Mouse (Mus musculus) heart, adult 2 months (tissue): ENCODE data around the gene Fahd1. TPM values are rescaled to one million over a fixed set of nuclear protein-coding genes. Genes with fewer than 3 reads are reported as not detected.
A peak's percentile ranks its signal among the peaks of the same experiment; 100 is the strongest.

Experiments
- DNase-seq, 2 experiments: peaks; one replicate each; pipeline ENCODE4 v3.0.0; 2021
- H3K27ac ChIP-seq: fragments of 200-600 bp; 2 replicates; pipeline ENCODE4 v1.8.1; 2022
- H3K27me3 ChIP-seq: fragments of 200-500 bp; 2 replicates; pipeline ENCODE4 v1.6.1; 2012; ENCODE audit warnings: mild to moderate bottlenecking, low read length, inconsistent platforms, mixed read lengths; ENCODE audit not compliant: control insufficient read depth, insufficient read depth
- H3K36me3 ChIP-seq: fragments of 200-500 bp; 2 replicates; pipeline ENCODE4 v1.6.1; 2012; ENCODE audit warnings: low read length, inconsistent platforms; ENCODE audit not compliant: control insufficient read depth, insufficient read depth
- H3K4me1 ChIP-seq: fragments of 200-500 bp; 2 replicates; pipeline ENCODE4 v1.6.1; 2011; ENCODE audit warnings: low read length; ENCODE audit not compliant: control insufficient read depth, insufficient read depth
- H3K4me3 ChIP-seq: fragments of 200-600 bp; 2 replicates; pipeline ENCODE4 v1.8.1; 2022
- H3K79me2 ChIP-seq: fragments of 200-500 bp; replicated peaks from 2 replicates; pipeline ENCODE4 v1.6.1; 2012; ENCODE audit warnings: mild to moderate bottlenecking, inconsistent platforms, low read length, moderate library complexity, mixed read lengths; ENCODE audit not compliant: control insufficient read depth, insufficient read depth
- H3K9ac ChIP-seq: fragments of 200-500 bp; 2 replicates; pipeline ENCODE4 v1.6.1; 2012; ENCODE audit warnings: low read depth, mild to moderate bottlenecking, control low read depth, inconsistent platforms, low read length, mixed read lengths
- CTCF ChIP-seq: fragments of 200-600 bp; IDR thresholded peaks from 2 replicates; pipeline ENCODE4 v1.8.1; 2022; ENCODE audit warnings: antibody characterized with exemption, mild to moderate bottlenecking, moderate library complexity
- EP300 ChIP-seq: fragments of 200-500 bp; IDR thresholded peaks from 2 replicates; pipeline ENCODE4 v1.6.1; 2011; ENCODE audit warnings: low read depth, low read length, control low read depth; ENCODE audit not compliant: insufficient read depth
- POLR2A ChIP-seq: fragments of 200-500 bp; IDR thresholded peaks from 2 replicates; pipeline ENCODE4 v1.6.1; 2011; ENCODE audit warnings: mild to moderate bottlenecking, low read depth, low read length, control low read depth; ENCODE audit not compliant: insufficient read depth
- whole genome bisulfite sequencing: fragments of 180-500 bp; shearing (Covaris S2); methylation state at CpG from one replicate; pipeline ENCODE4 v1.1.7; 2018; 5-methylcytosine and 5-hydroxymethylcytosine counted together
- intact Hi-C: fragments of 180-260 bp; cut with DNase I; formaldehyde crosslinking; loops from one replicate; pipeline ENCODE4 v1.15.1; 2025
- polyA plus RNA-seq: library from polyadenylated mRNA; depleted of rRNA; stranded (reverse); fragments of >200 nt; gene quantifications from 2 replicates; pipeline ENCODE4 v1.2.3, GENCODE M21; 2012
- total RNA-seq, 2 experiments: library from RNA; stranded (reverse); gene quantifications; 2 replicates each; pipeline ENCODE4 v1.2.3; 2021

Fahd1 gene
- total and polyA plus RNA-seq, 3 experiments = 42.7 to 81.5 (median 80.3) TPM

DNA sequence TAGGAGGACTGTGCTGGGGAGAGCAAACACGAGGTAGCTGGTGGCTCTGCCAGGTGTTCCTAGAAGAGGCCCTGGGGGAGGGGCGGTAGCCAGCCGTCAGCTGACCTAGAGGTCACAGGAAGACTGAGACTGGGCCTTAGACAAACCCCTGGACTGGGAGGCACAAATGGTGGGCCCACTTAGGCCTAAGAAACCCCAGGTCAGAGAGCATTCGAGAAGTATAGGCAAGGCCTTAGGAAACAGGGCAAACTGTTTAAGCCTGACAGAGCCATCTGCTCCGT is 27.9 kb upstream of the Fahd1 start:
- H3K4me3 ChIP-seq = no peak overlapping the region

GRCm38 (mm10) chr17:24877336-24878116 is 27.4 kb upstream of the Fahd1 start:
- no peak for DNase-seq

More for the DNA sequence above, 27.9 kb upstream of the Fahd1 start:
- WGBS = 42% methylated on average over 5 of the region's 5 CpGs
- DNase-seq = peak; percentile 73 to 82
- Histone ChIP-seq H3K79me2 (no peaks in the 10 kb centered on the region), H3K9ac (no peak overlapping the region), H3K27me3 (no peaks in the 10 kb centered on the region), H3K4me1 (peaks cover 5% of the 10 kb centered on the region), H3K36me3 (no peaks in the 10 kb centered on the region), H3K27ac (peak overlapping the region; percentile 80)
- TF ChIP-seq POLR2A = no peak
- 0 out of 2 replicates have a peak, but pooled peaks have one; percentile 52 for TF ChIP-seq EP300
- intact Hi-C loops = no loop called here

DNA sequence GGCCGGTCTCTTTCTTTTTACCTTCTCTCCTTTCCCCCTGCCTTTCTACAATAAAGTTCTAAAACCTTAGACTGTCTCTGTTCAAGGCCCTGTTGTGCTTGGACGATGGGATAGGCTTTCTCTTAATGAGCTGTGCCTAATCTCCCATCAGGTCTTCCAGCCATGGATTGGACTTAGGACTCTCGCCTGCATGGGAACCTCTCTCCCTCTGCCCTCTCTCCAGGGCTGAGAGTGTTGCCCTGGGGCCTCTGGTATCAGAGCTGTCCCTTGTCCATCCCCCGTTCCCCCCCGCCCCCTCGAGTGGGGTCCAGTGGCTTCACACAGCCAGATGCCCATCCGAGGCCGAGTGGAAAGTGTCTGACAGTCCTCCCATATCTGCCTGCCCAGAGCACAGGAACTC is 24.8 kb upstream of the Fahd1 start:
- TF ChIP-seq POLR2A (no peak), CTCF (no peak), EP300 (no peak)
- no peak for DNase-seq
- WGBS = 71% methylated on average over 8 of the region's 8 CpGs
- H3K4me3 ChIP-seq = no peak overlapping the region
- H3K27ac ChIP-seq = no peak overlapping the region
- H3K9ac ChIP-seq = no peak overlapping the region
- no peaks in the 10 kb centered on the region for H3K36me3 ChIP-seq
- no peaks in the 10 kb centered on the region for H3K79me2 ChIP-seq
- H3K4me1 ChIP-seq = no peaks in the 10 kb centered on the region; the same call in 1 of the 2 replicates
- intact Hi-C loops = no loop called here
- no peaks in the 10 kb centered on the region for H3K27me3 ChIP-seq

More at GRCm38 (mm10) chr17:24877336-24878116, 27.4 kb upstream of the Fahd1 start:
- H3K9ac ChIP-seq = peak overlapping the region; percentile 4; the same call in 1 of the 2 replicates
- intact Hi-C loops = no loop called here
- no peaks in the 10 kb centered on the region for H3K27me3 ChIP-seq
- no peaks in the 10 kb centered on the region for H3K36me3 ChIP-seq
- 60% methylated on average over 10 of the region's 10 CpGs for WGBS
- no peak overlapping the region; the same call in 1 of the 2 replicates for H3K4me3 ChIP-seq
- H3K79me2 ChIP-seq = no peaks in the 10 kb centered on the region
- TF ChIP-seq CTCF (no peak), EP300 (no peak)
- peaks cover 5% of the 10 kb centered on the region for H3K4me1 ChIP-seq
- peak overlapping the region; percentile 80 for H3K27ac ChIP-seq

DNA sequence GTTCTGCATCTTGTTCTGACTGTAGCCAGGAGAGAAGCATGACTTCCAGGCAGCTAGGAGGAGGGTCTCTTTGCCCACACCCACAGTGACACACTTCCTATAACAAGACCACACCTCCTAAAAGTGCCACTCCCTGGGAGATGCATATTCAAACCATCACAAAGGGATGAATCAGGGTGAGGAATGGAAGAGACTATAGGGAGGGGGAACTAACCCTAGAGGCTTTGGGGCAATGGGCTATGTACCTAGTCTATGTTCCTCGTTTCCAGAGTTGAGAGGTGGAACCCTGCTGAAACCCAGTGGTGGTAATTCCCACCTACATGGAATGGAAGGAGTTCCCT is 24.2 kb upstream of the Fahd1 start:
- 42% methylated on average over 1 of the region's 1 CpGs for WGBS
- Histone ChIP-seq H3K27me3 (no peaks in the 10 kb centered on the region), H3K4me3 (no peak overlapping the region)

GRCm38 (mm10) chr17:24873695-24874404 is 23.7 kb upstream of the Fahd1 start:
- no peak overlapping the region for H3K4me3 ChIP-seq
- no peaks in the 10 kb centered on the region for H3K27me3 ChIP-seq
- H3K27ac ChIP-seq = no peak overlapping the region
- intact Hi-C loops = no loop called here
- DNase-seq = no peak
- H3K79me2 ChIP-seq = no peaks in the 10 kb centered on the region
- TF ChIP-seq EP300 = no peak
- no peak for TF ChIP-seq POLR2A
- no peak for TF ChIP-seq CTCF
- no peaks in the 10 kb centered on the region for H3K36me3 ChIP-seq
- 53% methylated on average over 4 of the region's 4 CpGs for WGBS
- no peaks in the 10 kb centered on the region; the same call in 1 of the 2 replicates for H3K4me1 ChIP-seq
- H3K9ac ChIP-seq = no peak overlapping the region

More for the DNA sequence above, 24.2 kb upstream of the Fahd1 start:
- no peaks in the 10 kb centered on the region; the same call in 1 of the 2 replicates for H3K4me1 ChIP-seq
- no peaks in the 10 kb centered on the region for H3K36me3 ChIP-seq
- H3K27ac ChIP-seq = no peak overlapping the region
- intact Hi-C loops = no loop called here
- no peak for DNase-seq
- H3K79me2 ChIP-seq = no peaks in the 10 kb centered on the region
- TF ChIP-seq EP300 (no peak), POLR2A (no peak), CTCF (no peak)
- no peak overlapping the region for H3K9ac ChIP-seq

DNA sequence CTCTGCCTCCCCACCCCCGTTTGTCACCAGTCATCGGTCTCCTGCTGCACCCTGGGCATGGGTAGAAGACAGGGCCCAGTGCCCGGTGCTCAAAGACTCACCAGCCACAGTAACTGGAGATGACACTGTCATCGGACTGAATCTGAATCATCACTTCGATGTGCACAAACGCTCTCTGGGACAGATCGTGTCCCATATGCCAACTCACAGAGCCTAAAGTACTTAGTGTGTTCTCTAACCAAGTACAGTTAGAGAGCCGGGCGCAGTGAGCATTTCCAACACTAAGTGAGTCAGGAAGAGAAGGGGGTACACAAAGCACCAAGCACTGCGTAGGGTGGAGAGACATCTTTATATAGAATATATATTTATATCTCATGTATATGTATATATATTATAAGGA is 17.8 kb upstream of the Fahd1 start:
- Histone ChIP-seq H3K36me3 (no peaks in the 10 kb centered on the region), H3K4me1 (no peaks in the 10 kb centered on the region), H3K79me2 (no peaks in the 10 kb centered on the region), H3K27ac (no peak overlapping the region), H3K27me3 (no peaks in the 10 kb centered on the region), H3K9ac (no peak overlapping the region), H3K4me3 (no peak overlapping the region)
- intact Hi-C loops = no loop called here
- WGBS = 90% methylated on average over 10 of the region's 10 CpGs
- TF ChIP-seq EP300 (no peak), CTCF (no peak), POLR2A (no peak)
- DNase-seq = no peak
